Mouse (Mus musculus) CD4-positive, CD25-positive, alpha-beta regulatory T cell, adult 2 months (primary cell): ENCODE results near the gene Pidd1.

Experiments
- DNase-seq: peaks from one replicate; pipeline ENCODE4 v3.0.0-alpha.2; 2012; ENCODE audit warnings: low read depth, low spot score

Pidd1 gene

DNA sequence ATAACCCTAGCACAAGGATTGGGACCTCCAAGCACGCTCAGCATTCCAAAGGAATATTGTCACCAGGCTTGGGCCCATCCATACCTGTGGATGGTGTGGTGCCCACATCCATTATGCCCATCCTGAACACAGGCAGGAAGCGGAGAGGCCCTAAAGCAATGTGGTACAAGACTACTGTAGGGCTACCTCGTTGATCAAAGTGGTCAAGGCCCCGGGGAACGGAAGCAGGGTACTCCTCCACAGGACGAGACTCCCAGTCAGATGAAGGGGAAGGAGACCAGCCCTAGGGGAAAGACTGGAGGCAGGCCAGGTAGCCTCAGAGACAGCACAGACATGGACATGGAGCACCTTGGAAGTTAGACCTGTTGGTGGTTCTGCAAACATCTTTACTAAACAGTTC, 28.9 kb upstream of the Pidd1 start:
- no peak for DNase-seq

DNA sequence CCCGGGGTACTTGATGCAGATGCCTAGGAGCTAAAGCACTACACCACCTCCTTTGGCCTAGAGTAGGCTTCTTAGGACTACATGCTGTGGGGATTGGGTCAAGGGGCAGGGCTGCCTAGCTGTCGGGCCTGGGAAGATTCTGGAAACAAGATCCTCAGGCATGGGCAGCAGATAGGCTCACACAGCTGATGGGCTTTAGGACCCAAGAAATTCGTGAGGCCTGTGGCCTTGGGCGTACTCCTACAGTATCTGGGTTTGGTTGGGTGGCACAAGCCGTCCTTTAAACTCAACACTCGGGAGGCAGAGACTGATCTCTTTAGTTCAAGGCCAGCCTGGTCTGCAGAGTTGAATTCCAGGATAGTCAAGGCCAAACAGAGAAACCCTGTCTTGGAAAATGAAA, 28.4 kb upstream of the Pidd1 start:
- DNase-seq, result no peak

DNA sequence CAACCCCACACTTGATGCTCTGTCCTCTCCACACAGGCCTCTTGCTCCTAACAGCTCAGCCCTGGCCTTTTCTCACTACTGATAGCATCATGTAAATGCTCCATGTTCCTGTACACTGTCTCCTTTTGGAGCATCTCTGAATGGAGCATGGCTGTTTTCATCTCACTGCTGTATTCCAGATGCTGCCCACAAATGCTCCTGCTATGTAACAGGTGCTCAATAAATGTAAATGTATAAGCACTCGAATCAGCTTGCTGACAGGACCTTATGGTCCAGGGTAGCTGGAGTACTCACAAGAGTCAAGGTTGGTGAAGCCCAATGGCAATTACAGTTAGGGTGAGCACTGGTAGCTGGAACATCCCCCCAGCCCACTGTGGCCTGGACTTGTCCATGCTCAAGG, 27.4 kb upstream of the Pidd1 start:
- DNase-seq, result no peak

DNA sequence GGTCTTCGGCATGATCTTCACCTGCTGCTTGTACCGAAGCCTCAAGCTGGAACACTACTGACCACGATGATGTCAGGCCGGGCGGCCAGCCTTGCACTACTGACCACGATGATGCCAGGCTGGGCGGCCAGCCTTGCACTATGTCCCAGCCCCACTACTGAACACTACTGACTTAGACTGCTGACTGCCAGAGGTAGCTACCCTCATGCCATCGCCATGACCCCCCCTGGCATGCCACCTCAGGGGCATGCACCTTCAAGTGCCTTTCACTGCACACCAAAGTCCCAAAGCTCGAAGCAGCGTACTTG, 26.8 kb upstream of the Pidd1 start:
- DNase-seq, result no peak

DNA sequence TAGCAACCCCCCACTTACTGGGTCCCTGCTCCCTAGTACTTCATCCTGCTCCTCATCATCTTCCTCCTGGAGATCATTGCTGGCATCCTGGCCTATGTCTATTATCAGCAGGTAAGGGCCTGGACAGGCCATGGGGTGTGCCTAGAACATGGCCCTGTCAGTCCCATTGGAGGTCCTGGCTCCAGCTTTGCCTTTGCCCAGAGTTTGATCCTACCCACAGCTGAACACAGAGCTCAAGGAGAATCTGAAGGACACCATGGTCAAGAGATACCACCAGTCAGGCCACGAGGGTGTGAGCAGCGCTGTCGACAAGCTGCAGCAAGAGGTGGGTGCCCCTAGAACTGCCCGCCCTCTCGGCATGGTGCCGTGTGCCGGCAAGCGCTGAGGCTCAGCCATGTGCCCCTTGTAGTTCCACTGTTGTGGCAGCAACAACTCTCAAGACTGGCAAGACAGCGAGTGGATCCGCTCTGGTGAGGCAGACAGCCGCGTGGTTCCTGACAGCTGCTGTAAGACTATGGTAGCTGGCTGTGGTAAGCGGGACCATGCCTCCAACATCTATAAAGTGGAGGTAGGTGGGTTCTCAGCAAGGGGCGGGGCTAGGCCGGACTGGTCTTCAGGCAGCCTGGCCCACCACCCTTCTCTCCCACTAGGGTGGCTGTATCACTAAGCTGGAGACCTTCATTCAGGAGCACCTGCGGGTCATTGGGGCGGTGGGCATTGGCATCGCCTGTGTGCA, 26.2 kb upstream of the Pidd1 start:
- DNase-seq, result no peak

DNA sequence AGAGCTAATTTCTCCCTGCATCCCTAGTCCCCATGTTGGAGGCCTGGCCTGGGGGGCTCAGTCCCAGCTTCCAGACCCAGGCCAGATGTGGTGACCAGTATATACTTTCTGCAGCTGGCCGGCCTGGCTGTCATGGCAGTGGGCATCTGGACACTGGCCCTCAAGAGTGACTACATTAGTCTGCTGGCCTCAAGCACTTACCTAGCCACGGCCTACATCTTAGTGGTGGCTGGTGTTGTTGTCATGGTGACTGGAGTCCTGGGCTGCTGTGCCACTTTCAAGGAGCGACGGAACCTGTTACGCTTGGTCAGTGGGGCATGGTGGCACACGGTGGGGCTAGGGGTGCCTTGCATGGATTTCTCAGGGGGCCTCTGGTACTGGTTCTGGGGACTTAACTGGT, 25.5 kb upstream of the Pidd1 start:
- DNase-seq, result no peak

DNA sequence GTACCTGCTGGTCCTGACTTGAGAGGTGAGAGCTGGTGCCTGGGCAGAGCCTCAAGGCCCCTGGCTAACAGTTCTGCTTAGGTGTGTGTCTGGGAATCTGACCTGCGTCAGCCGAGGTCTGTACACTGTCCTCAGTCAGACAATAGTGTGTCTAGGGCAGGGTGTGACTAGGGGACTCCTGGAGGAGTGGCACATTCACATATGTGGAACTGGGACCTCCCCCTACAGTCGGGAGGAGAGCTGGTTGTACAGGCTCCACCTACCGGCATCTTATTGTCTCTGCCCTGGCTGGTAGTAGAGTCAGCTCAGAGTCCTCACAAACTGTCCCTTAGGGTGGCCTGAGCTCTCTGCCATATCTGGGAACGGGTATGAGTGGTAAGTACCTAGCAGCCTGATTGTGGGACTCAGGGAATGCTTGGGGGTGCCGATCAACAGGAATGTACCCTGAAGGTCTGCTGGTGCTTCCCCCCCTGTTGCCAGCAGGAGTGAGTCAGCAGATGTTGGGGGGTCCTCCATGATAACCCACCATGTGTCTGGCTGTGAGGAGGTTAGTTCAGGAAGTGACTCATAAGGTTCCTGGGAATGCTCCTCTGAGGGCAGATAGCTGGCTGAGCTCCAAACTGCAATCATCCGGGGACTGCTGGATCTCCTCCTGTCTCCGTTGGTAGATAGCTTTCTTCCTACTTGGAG, 24.8 kb upstream of the Pidd1 start:
- peak; percentile 72 for DNase-seq

DNA sequence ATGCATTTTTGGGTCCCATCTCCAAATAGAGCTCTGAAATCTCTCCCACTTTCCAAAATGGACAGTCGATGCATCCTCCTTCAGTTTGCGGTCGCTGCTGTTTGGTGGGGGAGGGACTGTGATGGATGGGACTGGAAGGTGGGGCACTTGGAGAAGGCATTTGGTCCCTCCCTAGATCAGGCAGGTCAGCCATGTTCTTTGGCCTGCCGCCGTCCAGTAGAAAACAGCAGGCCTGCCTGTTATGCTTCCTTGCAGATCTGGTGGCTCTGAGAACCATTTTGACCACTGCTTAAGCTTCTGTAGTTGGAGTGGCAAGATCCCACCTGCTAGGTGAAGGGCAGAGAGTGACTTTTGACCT, 24.3 kb upstream of the Pidd1 start:
- no peak for DNase-seq

DNA sequence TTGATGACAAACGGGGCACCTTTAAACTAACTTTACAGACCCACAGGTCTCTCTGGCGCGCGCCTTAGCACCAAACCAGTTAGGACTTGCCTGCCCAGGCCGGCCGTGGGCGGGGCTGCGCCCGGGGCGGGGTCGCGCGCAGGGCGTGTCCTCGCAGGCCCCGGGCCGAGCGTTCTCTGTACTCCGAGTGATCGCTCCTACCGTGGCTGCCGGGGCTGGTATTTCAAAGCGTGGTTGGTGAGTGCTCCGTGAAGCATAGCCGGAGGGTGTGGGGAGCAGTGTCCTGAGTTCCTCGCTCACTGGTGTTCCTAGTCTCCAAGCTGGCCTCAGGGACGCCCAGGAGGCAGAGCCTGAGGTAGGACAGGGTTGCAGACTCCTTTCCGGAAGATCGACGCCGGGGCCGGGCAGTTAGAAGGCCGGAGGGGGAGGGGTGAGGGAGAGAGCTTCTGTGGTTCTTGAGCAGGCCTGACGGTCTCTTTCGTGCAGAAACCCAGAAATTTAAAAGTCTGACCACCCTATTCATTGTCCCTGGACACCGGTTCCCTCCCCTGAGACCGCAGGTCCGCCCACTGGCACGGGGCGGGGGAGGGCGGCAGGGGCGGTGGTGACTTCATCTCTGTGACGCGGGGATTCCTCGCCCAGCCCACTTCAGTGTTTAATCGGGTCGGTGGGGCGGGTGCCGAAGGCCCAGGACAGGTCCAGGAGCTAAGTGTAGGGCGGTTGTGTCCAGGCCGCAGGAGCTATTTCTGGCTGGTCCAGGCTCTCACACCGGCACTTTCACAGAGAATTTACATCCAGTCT, 23.6 kb upstream of the Pidd1 start, which contains the start of gene Cd151:
TSS of gene Cd151 (plus strand) at position 163 of the 801 bp plus-strand sequence.
- DNase-seq, result peak; percentile 84

DNA sequence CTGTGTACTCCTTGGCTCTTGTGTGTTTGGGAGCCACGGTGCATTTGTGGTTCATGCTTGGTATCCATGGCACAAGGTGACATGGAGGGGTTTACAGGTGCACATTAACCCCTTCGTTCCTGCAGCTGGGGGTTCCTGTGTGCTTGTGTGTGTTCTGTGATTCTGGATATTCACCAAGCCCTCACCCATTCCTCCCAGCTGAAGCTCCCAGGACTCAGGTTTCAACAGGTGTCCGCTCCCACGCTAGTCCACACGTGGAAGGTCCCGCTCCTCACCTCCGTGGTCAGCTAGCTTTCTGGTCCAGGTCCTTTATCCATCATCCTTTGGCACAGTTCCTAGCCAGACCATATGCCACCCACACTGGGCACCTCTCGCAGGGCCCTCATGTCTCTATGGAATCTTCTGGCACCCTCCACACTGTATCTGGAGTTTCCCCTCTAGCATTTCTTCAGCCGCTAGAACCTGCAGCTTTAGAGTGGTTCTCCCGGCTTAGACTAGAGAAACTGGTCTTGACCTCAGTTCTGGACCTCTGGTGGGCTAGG, 22.9 kb upstream of the Pidd1 start:
- no peak for DNase-seq

DNA sequence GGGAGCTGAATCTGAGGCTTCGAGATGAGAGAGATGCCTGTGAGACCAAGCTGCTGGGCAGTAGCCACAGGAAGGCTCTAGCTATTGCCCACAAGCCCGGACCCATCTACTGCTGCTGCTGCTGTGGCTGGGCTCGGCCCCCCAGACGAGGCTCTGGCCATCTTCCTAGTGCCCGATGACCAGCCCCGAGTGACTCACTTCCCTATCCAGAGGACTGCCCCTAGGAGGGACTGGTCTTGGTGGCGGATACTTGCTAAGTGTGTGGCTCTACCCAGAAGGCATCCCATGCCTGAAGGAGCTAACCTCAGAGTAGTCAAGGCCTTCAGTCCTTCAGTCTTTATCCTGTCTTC, 22.2 kb upstream of the Pidd1 start:
- no peak for DNase-seq

DNA sequence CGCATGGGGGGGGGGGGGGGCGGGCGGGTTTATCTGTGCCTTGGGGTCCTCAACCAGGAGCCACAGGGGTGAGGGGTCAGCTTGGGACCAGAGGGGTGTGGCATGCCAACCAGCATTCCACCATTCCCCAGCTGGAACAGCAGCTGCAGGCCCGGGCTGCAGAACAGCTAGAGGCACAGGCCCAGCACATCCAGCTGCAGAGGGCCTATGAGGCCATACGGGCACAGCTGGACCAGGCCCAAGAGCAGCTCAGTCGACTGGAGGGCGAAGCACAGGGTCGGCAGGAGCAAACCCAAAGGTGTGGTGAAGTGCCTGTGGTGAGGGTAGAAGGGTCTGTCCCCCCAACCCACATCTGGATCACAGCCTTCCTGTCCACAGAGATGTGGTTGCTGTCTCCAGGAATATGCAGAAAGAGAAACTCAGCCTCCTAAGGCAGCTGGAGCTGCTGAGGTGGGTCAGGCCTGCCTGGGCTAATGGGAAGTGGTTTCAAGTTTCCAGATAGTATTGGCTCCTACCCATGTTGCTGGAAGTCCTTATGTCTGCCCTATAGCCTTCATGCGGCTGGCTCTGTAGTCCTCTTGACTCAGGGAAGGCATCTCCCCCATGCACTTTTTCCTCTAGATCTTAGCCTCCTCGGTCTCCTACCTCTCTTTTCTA, 21.7 kb upstream of the Pidd1 start:
- DNase-seq, result no peak

DNA sequence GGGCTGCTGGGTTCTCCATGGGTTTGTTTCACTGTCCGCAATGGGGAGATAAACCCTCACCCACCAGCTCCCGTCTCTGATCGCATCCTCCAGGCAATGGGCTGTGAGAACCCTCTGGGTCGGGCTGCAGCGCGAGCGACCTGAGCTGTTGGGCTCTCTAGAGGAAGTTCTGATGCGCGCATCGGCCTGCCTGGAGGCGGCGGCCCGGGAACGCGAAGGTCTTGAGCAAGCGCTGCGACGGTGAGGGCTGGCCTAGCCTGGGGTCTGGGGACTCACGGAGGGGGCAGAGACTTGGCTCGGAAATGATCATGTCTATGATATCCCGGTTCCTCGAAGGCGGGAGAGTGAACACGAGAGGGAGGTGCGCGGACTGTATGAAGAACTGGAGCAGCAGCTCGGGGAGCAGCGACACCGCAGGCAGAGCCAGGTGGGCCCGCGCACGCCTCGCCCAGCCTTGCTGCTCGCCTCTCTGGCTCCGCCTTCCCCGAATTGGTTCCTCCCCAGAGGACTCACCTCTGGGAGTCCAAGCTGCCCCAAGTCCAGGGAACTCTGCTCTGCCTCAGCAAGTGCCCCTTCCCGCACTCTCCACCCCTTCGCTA, 20.9 kb upstream of the Pidd1 start:
- DNase-seq, result no peak

DNA sequence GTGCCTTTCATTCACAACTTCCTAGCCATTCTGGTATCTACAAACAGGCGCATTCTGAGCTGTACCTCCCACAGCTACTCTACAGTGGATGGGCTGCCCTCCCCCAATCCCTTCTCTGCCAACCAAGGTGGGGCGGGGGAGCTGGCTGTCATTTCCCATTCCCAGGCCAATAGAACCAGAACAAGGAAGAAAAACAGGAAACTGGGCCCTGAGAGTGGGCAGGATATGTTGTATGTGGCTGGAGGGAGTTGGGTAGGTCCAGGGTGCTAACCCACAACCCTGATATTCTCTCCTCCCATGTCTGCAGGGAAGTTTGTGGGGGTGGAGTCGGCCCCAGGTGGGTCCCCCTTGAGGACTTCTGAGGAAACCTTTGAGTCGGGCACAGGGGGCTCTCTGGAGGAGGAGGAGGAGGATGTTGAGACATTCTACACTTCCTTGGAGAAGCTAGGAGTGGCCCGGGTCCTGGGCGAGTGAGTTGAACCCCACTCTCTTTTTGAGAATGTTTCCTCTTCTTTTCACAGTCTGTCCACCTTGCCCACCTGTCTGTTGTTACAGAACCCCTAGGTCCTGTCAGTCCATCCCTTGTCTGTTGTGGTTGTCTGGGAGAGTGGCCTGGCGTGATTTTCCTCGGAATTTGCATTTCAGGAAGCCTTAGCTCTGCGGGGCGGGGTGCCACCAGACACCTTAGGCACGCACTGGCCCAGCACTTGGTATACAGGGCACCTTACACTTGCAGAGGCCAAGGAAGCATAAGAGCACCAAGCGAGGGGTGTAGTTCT, 20.2 kb upstream of the Pidd1 start:
- no peak for DNase-seq

DNA sequence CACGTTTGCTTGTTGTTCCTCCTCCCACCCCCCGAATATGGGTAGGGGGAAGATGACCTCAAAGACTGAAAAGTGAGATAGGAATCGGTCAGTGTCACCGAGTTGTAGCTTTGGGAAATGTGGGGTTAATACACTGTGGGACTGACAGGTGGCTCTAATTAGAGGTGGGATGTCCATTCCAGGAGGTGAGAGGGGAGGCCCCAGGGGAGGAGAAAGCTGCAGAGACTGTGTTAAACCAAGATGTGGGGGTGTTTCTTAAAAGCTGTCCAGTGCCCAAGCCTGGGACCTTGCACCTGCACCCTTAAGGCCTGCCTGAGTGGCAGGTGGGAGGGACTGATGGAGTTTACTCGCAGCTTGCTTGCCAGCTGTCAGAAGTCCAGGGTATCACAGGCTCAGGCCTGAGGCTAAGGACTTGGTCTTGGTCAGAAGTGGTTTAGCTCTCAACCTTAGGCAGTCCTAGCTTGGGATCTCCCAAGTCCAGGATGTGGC, 18.6 kb upstream of the Pidd1 start:
- no peak for DNase-seq

DNA sequence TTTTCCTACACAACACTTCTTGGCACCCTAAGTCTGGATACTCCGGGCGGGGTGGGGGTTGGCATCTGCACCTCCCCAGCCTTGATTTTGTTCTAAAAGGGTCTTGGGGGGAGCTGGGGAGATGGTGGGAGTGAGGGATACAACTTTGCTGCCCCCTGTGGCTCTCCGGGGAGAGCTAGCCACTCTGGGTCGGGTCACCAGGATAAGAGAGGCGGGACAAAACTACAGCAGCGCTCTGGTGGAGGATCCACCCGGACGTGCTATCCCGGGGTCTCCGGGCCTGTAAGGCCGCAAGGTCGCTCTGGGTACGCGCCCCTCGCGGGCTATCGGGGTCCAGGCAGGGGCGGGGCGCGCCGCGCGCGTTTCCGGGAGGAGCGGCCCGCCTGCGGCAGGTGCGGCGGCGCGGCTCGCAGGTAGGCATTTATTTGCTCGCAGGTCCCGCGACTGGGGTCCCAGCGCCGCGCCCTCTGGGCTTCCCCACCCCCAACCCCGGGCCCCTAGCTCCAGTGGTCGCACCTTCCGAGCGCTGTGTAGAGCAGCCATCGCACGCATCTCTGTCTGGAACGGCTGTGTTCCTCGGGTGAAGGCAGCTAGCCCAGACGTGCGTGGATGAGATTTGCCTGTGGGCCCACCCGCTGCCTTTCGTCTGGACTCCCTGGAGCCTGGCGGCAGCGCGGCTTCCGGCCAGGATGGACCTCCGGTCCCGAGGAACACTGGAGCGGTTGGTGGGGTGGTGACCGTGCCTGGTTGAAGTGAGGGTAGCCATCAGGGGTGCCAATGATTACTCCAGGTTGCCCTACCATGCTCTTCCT, 17.9 kb upstream of the Pidd1 start:
- no peak for DNase-seq

DNA sequence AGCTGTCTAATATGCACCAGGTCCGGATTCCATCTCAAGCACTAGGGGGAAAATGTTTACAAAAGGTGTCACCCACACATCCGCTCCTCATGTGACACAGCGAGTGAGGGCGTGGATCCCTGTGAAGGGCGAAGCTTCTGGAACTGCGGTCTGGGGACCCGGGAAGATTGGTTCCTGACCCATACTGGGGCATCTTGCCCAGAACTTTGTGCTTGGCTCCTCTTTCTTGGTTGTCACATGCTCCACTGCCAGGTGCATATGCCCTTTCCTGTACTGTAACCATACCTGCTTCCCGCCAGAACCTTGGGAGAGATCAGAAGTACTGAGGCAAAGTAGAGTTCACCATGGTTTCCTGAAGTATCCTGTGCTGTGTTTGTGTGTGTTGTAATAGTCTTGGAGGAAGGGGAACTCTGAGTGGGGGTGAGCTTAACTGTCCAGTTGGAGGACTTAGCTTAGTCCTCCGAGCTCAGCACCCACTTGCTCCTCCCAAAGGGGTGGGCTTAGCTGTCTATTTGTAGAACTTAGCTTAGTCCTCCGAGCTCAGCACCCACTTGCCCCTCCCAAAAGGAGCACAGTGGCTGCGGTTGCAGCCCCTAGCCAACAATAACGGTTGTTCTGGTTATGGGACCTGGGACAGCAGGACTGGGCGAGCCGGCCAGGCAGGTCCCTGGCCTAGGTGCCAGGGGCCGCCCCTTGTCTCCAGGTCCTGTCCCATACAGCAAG, 16.7 kb upstream of the Pidd1 start, which contains the start of gene Cracr2b:
TSS of gene Cracr2b (plus strand) at position 704 of the 723 bp plus-strand sequence.
- DNase-seq, result no peak

DNA sequence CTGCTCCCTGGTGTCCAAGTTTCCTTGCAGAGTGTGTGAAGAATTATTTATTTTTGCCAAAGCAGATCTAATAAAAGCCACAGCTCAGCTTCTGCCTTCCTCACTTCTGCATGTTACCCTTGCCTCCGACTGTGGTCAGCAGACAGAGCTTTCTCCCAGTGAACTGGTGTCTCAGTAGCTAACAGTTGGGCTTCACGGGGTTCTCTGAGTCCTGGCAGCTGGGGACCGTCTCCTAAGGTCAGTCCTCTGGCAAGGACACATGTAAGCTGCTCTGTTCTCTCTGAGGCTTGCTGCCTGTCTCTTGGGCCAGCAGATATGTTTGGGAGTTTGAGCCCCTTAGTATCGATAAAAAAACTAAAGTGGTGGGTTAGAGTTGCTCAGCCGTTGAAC, 16.2 kb upstream of the Pidd1 start:
- DNase-seq, result no peak

DNA sequence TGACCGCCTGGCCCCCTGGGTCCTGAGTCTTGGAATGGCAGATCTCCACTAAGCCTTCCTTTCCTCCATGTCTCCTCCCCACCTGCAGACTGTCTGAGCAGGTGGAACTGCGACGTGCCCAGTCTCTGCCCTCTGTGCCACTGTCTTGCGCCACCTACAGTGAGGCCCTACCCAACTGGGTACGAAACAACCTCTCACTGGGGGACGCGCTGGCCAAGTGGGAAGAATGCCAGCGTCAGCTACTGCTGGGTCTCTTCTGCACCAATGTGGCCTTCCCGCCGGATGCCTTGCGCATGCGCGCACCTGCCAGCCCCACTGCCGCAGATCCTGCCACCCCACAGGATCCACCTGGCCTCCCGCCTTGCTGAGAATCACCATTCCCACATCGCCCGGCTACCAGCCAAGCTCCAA, 15.5 kb upstream of the Pidd1 start:
- DNase-seq, result no peak
